Mouse (Mus musculus) lung, postnatal 10 days (tissue): Measurements from ENCODE around the gene Tecrl.

Experiments
- DNase-seq: peaks from one replicate; pipeline ENCODE4 v3.0.0; 2021

Gene Tecrl

GRCm38 (mm10) chr5:83354846-83355561, at the start of gene Tecrl:
Gene Tecrl (minus strand): TSS chr5:83355195.
- peak; percentile 30 for DNase-seq

GRCm38 (mm10) chr5:83385021-83385420, 30.0 kb upstream of the Tecrl start:
- no peak for DNase-seq

GRCm38 (mm10) chr5:83351615-83352014, 3.4 kb downstream of the Tecrl start:
- DNase-seq, result peak; percentile 14

GRCm38 (mm10) chr5:83339144-83339543, 15.9 kb downstream of the Tecrl start:
- DNase-seq, result no peak

GRCm38 (mm10) chr5:83267148-83267776, 87.7 kb downstream of the Tecrl start:
- DNase-seq, result no peak

- DNase-seq, result no peak
Measured at GRCm38 (mm10) chr5:83260059-83260458, 94.9 kb downstream of the Tecrl start.

- no peak for DNase-seq
Measured at GRCm38 (mm10) chr5:83254141-83254540, 100.9 kb downstream of the Tecrl start.

- DNase-seq, result no peak
Measured at GRCm38 (mm10) chr5:83238848-83239452, 116.0 kb downstream of the Tecrl start.
